Mouse (Mus musculus): ENCODE data around the gene Nek10.

GRCm38 (mm10) chr14:14852838-14853237 is 49.6 kb downstream of the Nek10 start:
- no peak for TF ChIP-seq EP300 (IDR thresholded peaks at IDR 0.05; ENCODE audit: low read depth)
- no peak for TF ChIP-seq CTCF (IDR thresholded peaks at IDR 0.05; ENCODE audit: low read depth)
